Mouse (Mus musculus): ENCODE data around the gene Trib2. TPM values are rescaled to one million over a fixed set of nuclear protein-coding genes. Genes with fewer than 3 reads are reported as not detected.

Gene Trib2
- total and polyA plus RNA-seq, 2 experiments from 2014 or later = 95.2 to 150 TPM

DNA sequence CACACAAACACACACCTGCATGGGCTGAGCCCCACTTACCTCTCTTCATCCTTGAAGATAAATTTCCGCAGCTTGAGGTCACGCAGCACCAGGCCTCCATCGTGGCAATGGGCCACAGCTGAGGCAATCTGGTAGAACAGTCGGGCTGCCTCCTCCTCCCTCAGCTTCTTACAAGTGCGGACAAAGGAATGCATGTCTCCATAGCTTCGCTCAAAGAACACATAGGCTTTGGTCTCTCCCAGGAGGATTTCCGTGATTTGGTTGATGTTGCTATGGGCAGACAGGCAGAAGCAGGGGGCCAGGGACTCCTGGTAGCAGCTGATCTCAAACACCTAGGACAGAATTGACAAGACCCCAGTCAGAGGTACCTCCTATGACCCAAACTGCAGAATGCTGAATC is 7.1 kb downstream of the Trib2 start:
- H3K9ac ChIP-seq (replicated peaks; ENCODE audit: low read length) = peak overlapping the region; percentile 42; the same call in 1 of the 2 replicates
- H3K36me3 ChIP-seq (ENCODE audit: insufficient read depth, low read length) = peaks cover 20% of the 10 kb centered on the region
- H3K4me2 ChIP-seq (ENCODE audit: low read depth, low read length) = peak overlapping the region; percentile 72
- TF ChIP-seq CTCF (IDR thresholded peaks at IDR 0.05; ENCODE audit: low read depth) = no peak
- ATAC-seq (no peak), DNase-seq (ENCODE audit: low spot score) (peak; percentile 46)
- H3K27ac ChIP-seq = 0 out of 2 replicates have a peak overlapping the region, but pooled peaks have one; percentile 45
- H3K4me1 ChIP-seq (ENCODE audit: insufficient read depth, low read length) = peaks cover 22% of the 10 kb centered on the region
- H3K4me3 ChIP-seq (ENCODE audit: low read length) = peak overlapping the region; percentile 6; the same call in 1 of the 2 replicates
- H3K9me3 ChIP-seq (ENCODE audit: low read length) = no peaks in the 10 kb centered on the region
- WGBS = 28% methylated on average over 7 of the region's 7 CpGs
- no peaks in the 10 kb centered on the region for H3K27me3 ChIP-seq (ENCODE audit: insufficient read depth, low read length)

DNA sequence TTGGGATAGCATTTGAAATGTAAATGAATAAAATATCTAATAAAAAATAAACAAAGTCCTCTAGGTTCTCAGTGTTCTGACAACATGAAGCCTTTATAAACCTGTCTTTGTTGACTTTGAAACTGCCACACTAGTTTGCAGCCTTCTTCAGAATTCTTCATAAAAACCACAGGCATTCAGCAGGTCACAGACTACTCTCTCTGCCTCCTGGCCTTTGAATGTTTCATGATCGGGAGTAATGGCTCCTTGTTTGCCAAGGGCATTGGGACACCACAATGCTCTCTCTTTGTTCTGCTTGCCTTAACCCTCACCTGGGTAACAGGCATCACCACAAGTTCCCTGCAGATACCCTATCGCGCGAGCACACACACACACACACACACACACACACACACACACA is 7.5 kb downstream of the Trib2 start:
- Histone ChIP-seq H3K9ac (replicated peaks; ENCODE audit: low read length) (no peak overlapping the region), H3K9me3 (ENCODE audit: low read length) (no peaks in the 10 kb centered on the region), H3K4me3 (ENCODE audit: low read length) (peak overlapping the region; percentile 6; the same call in 1 of the 2 replicates), H3K4me1 (ENCODE audit: insufficient read depth, low read length) (peaks cover 22% of the 10 kb centered on the region), H3K36me3 (ENCODE audit: insufficient read depth, low read length) (peaks cover 20% of the 10 kb centered on the region), H3K4me2 (ENCODE audit: low read depth, low read length) (peak overlapping the region; percentile 72), H3K27ac (0 out of 2 replicates have a peak overlapping the region, but pooled peaks have one; percentile 45), H3K27me3 (ENCODE audit: insufficient read depth, low read length) (no peaks in the 10 kb centered on the region)
- no peak for TF ChIP-seq CTCF (IDR thresholded peaks at IDR 0.05; ENCODE audit: low read depth)
- 65% methylated on average over 4 of the region's 4 CpGs for WGBS
- no peak for DNase-seq (ENCODE audit: low spot score)
- ATAC-seq = no peak

DNA sequence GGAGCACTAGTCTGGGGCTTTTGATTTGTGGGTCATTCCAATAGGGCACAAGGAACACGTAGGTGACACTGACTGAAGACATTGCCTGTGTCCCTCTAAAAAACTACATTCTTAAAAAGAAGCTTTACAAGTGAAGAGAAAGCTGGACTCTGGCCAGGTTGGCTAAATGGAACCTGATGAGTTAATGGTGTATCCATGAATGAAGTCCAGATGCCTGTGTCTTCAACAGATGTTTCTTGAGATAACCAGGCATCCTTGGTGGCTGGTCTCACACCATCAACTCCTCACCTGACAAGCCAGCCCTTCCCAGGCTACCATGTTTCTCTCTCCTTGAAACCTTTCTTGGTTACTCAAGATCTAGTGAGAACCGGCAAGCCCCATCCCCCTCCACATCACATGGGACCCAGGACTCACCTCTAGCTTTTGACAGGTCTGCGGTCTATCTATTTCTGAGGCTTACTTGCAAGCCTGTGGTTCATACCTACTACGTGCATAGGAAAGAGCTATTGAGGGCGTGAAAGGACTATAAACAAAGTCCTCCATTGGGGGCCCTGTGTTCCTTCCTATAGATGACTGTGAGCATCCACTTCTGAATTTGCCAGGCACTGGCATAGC is 8.4 kb downstream of the Trib2 start:
- ATAC-seq (no peak), DNase-seq (ENCODE audit: low spot score) (no peak)
- Histone ChIP-seq H3K9me3 (ENCODE audit: low read length) (no peaks in the 10 kb centered on the region), H3K27me3 (ENCODE audit: insufficient read depth, low read length) (no peaks in the 10 kb centered on the region), H3K4me2 (ENCODE audit: low read depth, low read length) (0 out of 2 replicates have a peak overlapping the region, but pooled peaks have one; percentile 2), H3K4me1 (ENCODE audit: insufficient read depth, low read length) (peaks cover 22% of the 10 kb centered on the region), H3K27ac (no peak overlapping the region), H3K36me3 (ENCODE audit: insufficient read depth, low read length) (peaks cover 20% of the 10 kb centered on the region), H3K4me3 (ENCODE audit: low read length) (no peak overlapping the region), H3K9ac (replicated peaks; ENCODE audit: low read length) (no peak overlapping the region)
- TF ChIP-seq CTCF (IDR thresholded peaks at IDR 0.05; ENCODE audit: low read depth) = no peak
- 89% methylated on average over 5 of the region's 5 CpGs for WGBS

DNA sequence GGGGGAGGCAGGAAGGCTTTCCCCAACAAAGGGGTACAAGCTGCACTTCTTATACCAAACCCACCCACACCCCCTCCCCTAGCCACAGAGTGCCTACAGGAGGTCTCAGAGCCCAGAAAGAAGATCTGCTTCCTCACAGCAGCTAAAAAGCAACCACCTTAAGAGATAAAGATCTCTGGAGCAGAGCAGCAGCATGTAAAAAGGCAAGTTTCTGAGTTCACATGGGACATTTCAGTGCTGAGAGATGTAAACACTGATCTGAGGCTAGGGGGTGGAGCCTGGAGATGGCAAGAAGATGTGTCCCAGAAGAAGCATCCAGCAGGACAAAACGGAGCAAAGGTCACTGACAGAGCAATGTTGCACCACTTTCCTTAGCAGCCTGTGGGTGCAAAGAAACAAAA is 11.8 kb downstream of the Trib2 start:
- no peak overlapping the region for H3K9ac ChIP-seq (replicated peaks; ENCODE audit: low read length)
- no peak overlapping the region for H3K4me2 ChIP-seq (ENCODE audit: low read depth, low read length)
- no peaks in the 10 kb centered on the region for H3K9me3 ChIP-seq (ENCODE audit: low read length)
- ATAC-seq (no peak), DNase-seq (ENCODE audit: low spot score) (no peak)
- H3K27ac ChIP-seq = peak overlapping the region; percentile 56
- no peak for TF ChIP-seq CTCF (IDR thresholded peaks at IDR 0.05; ENCODE audit: low read depth)
- peaks cover 32% of the 10 kb centered on the region for H3K4me1 ChIP-seq (ENCODE audit: insufficient read depth, low read length)
- no peak overlapping the region for H3K4me3 ChIP-seq (ENCODE audit: low read length)
- H3K27me3 ChIP-seq (ENCODE audit: insufficient read depth, low read length) = no peaks in the 10 kb centered on the region
- WGBS = 39% methylated on average over 1 of the region's 1 CpGs
- peaks cover 26% of the 10 kb centered on the region for H3K36me3 ChIP-seq (ENCODE audit: insufficient read depth, low read length)

DNA sequence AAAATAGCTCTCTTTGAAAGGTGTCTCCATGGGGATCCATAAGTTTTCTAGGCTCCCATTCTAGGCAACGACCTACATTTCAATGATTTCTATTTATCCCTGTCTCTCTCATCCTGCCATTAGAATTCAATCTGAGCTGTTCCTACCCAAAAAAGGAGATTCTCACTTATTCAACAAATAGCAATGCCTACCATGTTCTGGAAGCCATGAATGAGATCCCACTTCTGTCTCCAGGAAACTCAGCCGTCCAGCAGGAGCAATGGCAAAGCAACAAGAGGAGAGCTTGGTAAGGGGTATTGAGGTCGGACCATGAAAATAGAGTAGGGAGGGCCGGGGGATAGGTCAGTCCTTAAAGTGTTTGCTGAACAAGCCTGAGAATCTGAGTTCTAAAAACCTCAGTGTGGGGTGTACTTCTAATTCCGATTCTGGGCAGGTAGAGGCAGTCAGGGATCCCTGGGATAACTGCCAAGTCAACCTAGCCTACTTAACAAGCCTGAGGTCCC is 12.7 kb downstream of the Trib2 start:
- peak; percentile 59 for DNase-seq (ENCODE audit: low spot score)
- peak; percentile 43; the same call in 1 of the 2 replicates for ATAC-seq
- Histone ChIP-seq H3K9me3 (ENCODE audit: low read length) (no peaks in the 10 kb centered on the region), H3K36me3 (ENCODE audit: insufficient read depth, low read length) (peaks cover 26% of the 10 kb centered on the region), H3K27me3 (ENCODE audit: insufficient read depth, low read length) (no peaks in the 10 kb centered on the region), H3K9ac (replicated peaks; ENCODE audit: low read length) (no peak overlapping the region), H3K4me1 (ENCODE audit: insufficient read depth, low read length) (peaks cover 29% of the 10 kb centered on the region), H3K4me2 (ENCODE audit: low read depth, low read length) (no peak overlapping the region), H3K4me3 (ENCODE audit: low read length) (no peak overlapping the region), H3K27ac (peak overlapping the region; percentile 56; the same call in 1 of the 2 replicates)
- TF ChIP-seq CTCF (IDR thresholded peaks at IDR 0.05; ENCODE audit: low read depth) = no peak
- 58% methylated on average over 5 of the region's 5 CpGs for WGBS

DNA sequence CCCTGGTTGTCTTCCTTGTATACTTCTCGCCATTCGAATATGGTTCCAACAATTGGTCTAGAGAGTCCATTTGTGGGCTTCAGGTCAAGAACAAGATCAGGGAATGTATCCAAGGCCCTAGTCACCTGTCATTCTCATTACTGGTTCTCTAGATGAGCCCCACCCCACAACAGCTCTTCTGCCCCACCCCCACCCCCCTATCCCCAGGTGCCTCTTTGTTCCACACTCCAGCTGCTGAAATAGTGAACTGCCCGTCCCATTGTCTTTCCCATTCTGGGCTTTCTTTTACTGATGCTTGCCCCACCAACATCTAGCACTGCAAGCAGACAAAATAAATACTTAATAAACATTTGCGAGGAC is 15.2 kb downstream of the Trib2 start:
- Histone ChIP-seq H3K27me3 (ENCODE audit: insufficient read depth, low read length) (no peaks in the 10 kb centered on the region), H3K9me3 (ENCODE audit: low read length) (no peaks in the 10 kb centered on the region), H3K9ac (replicated peaks; ENCODE audit: low read length) (no peak overlapping the region), H3K4me3 (ENCODE audit: low read length) (no peak overlapping the region), H3K36me3 (ENCODE audit: insufficient read depth, low read length) (peaks cover 23% of the 10 kb centered on the region; the same call in 1 of the 2 replicates), H3K4me2 (ENCODE audit: low read depth, low read length) (no peak overlapping the region), H3K4me1 (ENCODE audit: insufficient read depth, low read length) (peaks cover 30% of the 10 kb centered on the region), H3K27ac (0 out of 2 replicates have a peak overlapping the region, but pooled peaks have one; percentile 56)
- 83% methylated on average over 4 of the region's 4 CpGs for WGBS
- ATAC-seq (no peak), DNase-seq (ENCODE audit: low spot score) (no peak)
- no peak for TF ChIP-seq CTCF (IDR thresholded peaks at IDR 0.05; ENCODE audit: low read depth)
